Mouse (Mus musculus) CH12F3 (cell line): ENCODE data around the gene Shld2.
"Not testable (repeated sequence)": the region's sequence is repeated elsewhere in the genome, so short reads cannot be mapped to it uniquely, and the experiment has no call there.

Experiments
- in situ Hi-C: fragments of 300-500 bp; cut with MboI; formaldehyde crosslinking; loops from 2 replicates; pipeline ENCODE4 v1.14.3; 2020; ENCODE audit warnings: low sequenced_read_pairs

Gene Shld2

DNA sequence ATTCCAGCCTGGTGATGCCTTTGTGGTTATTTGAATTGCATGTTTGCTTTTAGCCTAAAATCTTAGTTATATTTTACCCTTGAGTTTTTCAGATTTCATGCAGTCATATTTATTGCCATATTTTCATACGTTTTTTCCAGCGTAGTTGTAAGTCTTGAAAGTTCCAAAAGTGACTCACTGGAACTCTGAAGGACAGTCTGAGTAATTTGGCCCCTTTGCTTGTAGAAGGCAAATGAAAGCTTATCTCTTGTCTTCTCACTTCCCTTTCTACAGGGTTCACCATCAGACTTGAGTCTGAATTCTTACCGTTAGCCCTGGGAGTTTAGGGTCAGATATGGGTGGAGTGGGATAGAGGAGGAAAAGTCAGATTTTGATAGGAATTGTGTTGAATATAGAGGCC is 16.3 kb upstream of the Shld2 start:
- in situ Hi-C loops: no loop called here

DNA sequence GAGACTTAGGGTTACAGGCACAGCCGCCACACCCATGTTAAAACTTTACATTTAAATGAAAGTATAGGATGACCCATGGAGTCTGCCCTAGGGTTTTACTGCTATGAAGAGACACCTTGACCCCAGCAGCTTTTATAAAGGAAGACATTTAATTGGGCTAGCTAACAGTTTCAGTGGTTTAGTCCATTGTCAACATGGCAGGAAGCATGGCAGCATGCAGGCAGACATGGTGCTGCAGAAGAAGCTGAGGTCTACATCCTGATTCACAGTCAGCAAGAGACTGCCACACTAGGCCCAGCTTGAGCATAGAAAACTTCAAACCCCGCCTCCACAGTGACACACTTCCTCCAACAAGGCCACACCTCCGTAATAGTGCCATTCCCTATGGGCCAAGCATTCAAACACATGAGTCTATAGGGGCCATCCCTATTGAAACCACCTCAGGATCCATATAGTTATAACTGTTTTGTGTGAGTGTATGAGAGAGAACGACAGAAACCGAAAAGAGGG is 13.3 kb upstream of the Shld2 start:
- in situ Hi-C loops: no loop called here

DNA sequence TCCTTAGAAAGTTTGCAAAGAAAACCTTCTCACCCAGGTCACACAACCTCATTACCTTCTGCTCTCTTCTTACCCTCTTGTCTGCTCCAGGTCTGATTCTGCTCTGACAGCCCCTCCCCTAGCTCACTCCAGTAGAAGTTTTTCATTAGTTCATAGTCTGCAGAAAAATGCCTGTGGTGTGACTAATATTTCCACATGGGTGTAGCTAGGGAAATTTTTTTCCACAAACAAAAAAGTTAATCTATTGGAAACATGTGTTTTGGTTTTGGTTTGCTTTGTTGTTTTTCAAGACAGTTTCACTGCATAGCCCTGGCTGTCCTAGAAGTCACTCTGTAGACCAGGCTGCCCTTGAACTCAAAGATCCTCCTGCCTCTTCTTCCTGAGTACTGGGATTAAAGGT is 7.8 kb upstream of the Shld2 start:
- in situ Hi-C loops: no loop called here

DNA sequence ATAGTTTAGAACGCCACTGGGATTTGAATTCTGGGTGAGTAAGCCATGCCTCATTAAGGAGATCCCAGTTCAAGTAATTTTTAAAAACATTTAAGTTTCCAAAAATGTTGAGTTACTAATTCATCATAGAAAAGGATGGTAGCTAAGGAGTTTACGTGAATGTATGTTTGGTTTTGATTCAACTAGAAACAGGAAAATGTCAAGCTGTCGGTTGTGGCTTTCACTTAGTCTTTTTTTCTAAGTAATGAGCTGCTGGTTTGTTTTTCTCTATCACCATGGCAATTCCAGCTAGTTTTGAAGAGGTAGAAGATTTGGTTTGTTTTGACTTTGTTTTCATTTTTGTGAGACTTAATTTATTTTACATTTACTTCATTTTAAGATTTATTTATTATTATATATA is 7.1 kb upstream of the Shld2 start:
- in situ Hi-C loops: no loop called here

DNA sequence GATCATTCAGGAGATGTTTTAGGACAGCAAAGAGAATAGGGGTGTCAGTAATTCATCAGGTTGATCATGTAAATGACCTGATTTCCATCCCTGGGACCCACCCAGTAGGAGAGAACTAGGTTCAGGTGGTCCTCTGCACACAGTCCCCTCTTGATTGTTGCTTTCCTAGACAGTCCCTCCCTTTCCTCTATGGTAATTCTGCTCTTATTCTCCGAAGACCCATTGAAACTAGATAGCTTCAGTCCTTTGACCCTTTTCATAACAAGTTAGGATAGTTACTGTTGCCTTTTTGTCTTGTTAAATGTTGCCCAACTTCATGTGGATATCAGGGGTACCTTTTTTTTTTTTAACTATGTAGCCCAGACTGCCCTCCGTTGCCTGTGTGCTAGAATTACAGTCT is 6.1 kb upstream of the Shld2 start:
- in situ Hi-C loops: no loop called here

DNA sequence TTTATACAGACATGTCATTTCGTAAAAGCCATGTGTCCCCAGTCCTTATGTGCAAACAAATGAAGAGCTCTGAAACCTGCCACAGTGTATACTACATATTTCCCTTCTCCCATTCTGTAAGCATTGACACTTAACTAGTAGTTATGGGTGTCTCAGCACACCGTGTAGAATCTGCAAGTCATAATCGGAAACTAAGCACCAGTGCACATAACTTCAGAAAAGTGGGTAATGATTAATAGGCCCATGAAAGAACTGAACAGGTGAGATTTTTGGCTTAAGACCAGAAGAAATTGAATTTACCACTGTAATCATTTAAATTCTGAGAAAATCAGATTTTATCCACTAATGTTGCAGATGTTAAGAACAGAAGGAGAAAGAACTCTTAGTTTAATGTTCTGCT is 4.5 kb upstream of the Shld2 start:
- in situ Hi-C loops: no loop called here

DNA sequence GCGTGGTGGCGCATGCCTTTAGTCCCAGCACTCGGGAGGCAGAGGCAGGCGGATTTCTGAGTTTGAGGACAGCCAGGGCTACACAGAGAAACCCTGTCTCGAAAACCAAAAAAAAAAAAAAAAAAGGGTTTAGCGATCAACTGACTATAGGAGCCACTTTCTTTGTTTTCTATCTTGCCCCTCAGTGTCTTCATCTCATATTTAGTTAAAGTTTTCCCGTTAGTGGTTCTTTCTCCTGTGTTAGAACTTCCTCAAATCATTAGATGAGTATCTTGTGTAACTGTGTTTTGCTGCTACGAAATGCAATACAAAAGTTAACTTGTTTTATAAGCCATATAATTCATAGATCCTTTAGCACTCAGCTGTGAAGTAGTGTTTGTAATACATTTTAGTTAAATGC is 4.1 kb upstream of the Shld2 start:
- in situ Hi-C loops: not testable (repeated sequence)

DNA sequence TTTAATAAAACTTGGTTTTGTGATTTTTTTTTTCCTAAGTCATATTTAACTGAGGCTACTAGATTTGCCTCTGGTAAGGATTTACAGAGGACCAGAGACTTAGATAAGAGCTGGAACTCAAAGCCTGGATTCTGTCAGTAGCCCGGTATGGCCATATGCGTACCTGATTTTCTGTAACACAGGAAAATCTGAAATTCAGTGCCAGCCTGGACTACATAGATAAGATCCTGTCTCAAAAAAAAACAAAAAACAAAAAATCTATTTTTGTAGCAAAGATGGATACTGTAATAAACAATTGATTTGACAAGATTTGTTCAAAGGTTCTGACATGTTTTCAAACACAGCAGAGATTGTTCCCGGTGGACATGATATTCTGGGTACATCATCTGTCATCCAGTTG is 3.3 kb upstream of the Shld2 start:
- in situ Hi-C loops: no loop called here

DNA sequence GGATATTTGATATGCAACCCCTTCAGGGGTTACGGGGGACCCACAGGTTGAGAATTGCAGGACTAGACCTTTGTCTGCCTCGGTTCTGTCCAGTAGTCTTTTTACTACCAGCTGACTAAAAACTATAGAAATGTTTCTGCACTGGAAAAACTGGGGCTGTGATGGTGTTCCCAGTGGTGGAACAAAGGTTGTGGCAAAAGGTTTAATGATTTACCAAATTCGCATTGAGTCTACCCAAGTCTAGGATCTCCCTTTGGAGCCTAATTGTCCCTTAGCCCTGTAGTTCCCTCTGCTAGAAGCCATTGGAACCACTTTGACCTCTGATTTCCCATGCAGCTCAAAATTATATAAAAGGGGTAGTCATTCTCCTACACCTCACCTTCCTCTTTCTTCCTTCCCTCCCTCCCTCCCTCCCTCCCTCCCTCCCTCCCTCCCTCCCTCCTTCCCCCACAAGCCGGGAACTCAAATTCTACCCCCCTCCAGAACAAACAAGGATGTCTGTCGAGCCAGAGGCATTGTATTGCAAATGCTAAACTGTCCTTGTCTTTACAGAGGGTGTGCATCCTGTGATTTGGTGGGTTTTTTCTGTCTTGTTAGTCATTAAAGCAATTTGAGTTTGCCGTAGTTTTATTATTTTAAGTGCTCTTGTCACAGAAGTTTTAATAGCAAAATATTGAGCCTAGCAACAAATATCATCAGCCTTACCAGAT is 2.2 kb upstream of the Shld2 start:
- in situ Hi-C loops: no loop called here

DNA sequence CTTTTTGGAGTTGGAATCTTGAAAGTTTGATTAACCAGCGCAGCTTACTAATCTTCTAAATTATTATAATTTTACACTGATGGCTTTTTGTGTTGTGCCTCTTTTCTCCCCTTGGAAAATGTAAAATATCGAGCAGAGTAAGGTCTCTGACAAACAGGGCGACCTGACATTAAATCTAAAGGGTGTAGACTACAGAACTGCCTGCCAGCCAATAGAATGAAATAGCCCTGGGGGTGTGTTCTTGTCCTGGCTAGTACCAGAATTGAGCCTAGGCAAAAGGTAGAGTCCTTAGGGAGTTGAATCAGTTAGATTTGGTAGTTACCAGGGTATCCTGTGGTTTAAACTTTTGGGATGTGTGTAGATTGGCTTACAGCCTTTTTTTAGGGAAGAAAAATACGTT is 1.4 kb upstream of the Shld2 start:
- in situ Hi-C loops: no loop called here

DNA sequence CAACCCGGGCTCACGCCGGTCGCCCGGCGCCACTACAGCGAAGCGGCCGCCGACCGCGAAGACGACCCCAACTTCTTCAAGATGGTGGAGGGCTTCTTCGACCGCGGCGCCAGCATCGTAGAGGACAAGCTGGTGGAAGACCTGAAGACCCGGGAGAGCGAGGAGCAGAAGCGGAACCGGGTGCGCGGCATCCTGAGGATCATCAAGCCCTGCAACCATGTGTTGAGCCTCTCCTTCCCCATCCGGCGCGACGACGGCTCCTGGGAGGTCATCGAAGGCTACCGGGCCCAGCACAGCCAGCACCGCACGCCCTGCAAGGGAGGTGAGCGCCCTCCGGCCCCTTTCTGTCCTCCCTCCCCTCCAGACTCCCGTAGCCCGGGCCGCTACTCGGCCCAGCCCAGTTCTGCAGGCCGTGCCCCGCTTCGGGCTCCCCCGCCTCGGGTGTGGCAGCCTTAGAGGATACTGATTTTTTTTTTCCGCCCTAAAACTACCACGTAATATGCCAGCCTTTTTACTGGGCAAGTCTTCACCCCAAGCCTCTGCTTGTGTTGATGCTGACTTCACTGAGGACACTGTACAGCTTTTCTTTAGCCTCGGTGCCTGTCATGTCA is 833 bp upstream of the Shld2 start:
- in situ Hi-C loops: no loop called here

DNA sequence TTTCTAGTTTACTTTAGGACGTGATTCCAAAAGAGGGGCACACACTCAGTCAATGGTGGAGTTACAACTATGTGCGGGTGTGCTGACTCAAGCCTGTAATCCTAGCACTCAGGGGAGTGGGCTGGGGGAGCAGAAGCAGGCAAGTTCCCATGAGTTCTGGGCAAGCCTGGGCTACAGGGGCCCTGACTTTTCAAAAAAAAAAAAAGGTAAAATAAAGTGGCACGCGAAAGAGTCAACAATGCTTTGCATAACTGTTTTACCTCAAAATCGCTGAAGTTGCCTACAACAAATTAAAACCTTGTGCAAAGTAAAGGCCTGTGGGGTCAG is 423 bp downstream of the Shld2 start:
- in situ Hi-C loops: no loop called here

DNA sequence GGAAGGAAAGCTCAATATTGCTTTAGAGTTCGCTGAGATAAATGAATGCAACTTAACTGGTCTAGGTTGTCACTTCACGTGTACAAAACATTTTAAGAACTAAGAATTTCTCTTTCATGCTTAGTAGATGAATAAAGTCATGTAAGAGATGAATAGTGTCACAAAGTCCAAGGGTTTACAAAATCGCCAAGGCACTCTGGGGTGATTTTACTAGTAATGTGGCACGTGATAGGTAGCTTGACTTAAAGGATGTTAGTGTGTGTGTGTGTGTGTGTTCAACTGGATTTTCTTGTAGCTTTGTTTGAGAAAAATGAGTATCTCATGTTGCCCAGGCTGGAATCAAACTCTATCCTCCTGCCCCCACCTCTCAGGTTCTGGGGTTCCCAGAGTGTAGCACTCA is 1.0 kb downstream of the Shld2 start:
- in situ Hi-C loops: no loop called here

DNA sequence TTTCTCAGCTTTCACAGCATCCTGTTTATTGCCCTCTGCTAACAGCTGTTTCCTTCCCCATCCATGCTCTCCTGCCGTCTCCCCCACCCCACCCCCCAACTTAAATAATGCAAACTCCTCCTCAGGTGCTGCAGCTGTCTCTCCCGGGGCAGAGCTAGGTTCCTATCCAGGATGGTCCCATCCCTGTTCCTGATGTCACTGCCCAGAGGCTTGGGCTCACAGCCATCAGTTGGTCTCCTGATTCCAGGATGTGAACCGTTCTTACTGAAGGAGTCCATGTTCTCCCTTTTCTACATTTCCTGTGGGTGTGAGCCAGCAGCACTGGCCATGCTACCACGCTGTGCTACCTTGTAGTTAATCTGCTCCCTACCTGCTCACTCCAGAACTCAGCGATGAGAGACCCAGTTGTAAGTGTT is 7.0 kb downstream of the Shld2 start:
- in situ Hi-C loops: no loop called here

DNA sequence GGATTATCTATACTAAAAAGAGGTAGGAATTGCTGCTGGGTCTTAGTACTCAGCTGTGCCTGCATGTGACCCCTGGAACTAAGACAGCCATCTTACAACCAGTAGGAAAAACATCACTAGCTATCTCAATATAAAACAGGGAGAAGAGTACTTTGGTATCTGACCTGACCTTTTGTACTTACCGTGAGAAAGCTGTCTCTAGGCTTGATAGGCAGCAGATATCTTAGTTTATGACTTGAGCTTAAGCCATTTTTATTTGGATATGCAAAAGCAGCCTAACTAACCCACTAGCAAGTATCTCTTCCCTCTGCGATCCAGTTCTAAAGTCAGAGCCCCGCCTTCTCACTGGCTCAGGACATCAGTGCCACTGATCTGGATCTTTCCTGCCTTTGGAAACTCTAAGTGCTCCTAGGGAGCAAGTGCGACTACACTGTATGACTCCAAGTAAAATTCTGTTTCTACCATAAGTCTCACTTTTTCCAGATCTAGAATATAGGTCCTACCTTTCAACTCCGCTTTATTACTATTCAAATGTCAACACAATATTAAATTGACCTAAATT is 7.5 kb downstream of the Shld2 start:
- in situ Hi-C loops: no loop called here

DNA sequence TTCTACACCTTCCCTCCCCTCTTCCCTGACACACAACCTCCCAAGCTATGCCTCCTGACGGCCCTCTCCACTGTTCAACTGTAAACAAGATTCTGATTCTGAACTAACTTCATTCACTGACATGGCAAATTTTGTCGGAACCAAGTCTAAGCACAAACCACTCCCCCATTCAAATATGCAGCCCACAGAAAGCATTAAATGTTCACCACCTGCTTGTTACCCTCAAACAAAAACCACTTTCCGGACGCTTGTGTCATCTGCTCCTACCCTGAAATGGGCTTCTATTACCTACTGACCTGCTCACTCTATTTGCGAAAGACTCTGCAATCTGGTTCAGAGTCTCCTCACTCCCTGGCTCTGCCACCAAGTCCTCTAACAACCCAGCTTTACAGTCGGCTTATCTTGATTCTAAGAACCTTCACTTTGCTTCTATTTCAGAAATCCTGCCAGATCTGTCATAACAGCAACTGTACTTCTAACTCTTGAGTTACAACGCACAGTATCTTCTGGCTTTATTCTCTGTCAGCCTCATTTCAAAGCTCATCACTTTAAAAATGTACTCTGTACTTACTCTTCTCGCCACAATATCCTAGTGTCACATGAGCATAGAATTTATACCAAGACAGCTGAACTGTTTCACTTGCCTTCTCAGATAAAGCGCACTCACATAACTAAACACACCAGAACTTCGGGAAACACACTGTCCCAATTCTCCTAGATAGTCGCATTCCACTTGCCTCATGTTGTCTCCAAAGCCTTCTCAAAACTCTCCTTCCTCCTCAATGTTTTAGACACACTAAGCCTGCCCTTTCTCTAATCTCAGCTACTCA is 11.2 kb downstream of the Shld2 start:
- in situ Hi-C loops: no loop called here

DNA sequence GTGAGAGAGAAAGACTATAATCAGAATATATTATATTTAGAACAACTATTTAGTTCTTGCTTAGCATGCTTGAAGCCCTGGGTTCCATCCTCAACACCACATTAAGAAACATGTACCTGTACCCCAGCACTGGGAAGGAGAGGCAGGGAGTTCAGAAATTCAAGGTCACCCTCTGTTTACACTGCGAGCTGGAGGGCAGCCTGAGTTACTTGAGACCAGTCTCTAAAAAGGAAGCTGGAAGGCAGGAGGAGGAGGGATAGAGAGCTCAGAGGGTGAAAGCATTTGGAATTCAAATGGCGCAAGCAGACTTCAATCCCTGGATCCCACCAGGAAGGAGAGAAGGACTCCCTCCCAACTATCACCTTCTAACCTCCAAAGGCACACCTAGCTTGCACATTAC is 12.7 kb downstream of the Shld2 start:
- in situ Hi-C loops: no loop called here

DNA sequence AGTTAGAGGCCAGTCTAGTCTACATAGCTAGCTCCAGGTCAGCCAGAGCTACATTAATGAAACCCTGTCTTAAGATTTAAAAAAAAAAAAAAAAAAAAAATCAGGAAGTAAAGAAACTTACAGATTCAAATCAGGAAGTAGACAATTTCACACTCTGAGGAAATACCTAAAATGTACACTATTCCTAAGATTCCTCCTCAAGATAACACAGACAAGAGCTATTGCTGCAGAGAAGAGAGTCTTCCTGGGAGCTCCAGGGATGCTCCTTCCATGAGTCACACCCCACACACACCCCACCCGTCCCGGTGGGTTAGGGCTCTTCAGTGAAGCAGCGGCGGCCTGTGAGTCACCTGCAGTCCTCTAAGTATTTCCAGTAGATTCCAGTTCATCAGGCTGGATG is 13.3 kb downstream of the Shld2 start:
- in situ Hi-C loops: no loop called here

DNA sequence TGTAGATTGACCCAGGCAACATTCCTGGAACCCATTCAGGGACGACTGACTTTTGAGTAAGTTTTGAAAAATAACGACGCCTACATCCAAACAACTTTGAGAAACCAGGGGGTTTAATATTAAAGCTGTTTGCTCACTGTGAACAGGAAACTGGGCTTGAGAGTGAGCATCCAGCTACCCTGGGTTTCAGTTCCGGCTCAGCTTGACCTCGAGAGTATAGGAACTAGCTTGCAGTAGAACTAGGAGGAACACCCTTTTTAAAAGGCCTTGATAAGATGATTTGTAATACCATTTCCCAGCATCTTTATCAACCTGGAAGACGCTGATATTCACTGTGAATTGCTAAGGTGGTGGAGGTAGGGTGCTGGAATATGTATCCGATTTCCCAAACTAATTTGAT is 13.9 kb downstream of the Shld2 start:
- in situ Hi-C loops: no loop called here

DNA sequence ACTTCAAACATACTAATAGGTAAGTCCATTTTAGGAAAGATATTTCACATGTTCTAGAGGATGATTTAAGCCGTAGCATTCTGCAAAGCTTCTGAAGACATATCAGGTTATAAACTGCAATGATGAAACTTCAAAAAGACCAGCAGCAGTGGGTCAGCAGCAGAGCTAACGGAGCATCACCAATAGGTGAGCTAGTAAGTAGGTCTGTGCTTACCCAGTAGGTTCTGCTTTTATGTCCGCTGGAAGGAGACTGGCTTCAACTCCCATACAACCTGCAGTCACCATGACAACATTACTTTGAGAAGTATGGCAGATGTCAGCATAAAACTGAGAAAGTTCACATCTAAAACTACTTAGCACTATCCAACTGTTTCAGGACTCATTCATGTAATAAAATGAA is 16.7 kb downstream of the Shld2 start:
- in situ Hi-C loops: no loop called here

DNA sequence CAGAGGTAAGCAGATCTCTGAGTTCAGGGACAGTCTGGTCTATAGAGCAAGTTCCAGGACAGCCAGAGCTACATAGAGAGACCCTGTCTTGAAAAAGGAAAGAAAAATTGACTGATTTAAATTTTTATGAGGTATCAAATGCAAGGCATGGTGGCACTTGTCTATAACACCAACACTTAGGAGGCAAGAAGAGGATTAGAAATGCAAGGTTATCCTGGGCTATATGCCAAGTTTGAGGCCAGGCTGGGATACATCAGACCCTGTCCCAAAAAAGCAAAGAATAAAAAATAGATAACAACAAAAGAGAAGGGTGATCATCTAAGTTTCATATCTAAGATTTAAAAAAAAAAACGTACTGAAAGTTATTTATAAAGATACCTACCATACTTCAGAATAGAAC is 20.1 kb downstream of the Shld2 start:
- in situ Hi-C loops: no loop called here
